Mouse (Mus musculus) small intestine, adult 2 months (tissue): Measurements from ENCODE around the gene Gm12248.

Experiments
- CTCF ChIP-seq: fragments of 200-500 bp; IDR thresholded peaks from 2 replicates; pipeline ENCODE4 v1.5.1; 2012; ENCODE audit warnings: low read depth, mild to moderate bottlenecking, control low read depth, inconsistent platforms, low read length, moderate library complexity, mixed read lengths; ENCODE audit not compliant: insufficient replicate concordance, insufficient read length; ENCODE audit errors: extremely low read depth
- POLR2A ChIP-seq: fragments of 200-500 bp; IDR thresholded peaks from 2 replicates; pipeline ENCODE4 v1.6.1; 2012; ENCODE audit warnings: low read depth, mild to moderate bottlenecking, control low read depth, inconsistent platforms, low read length, moderate library complexity

GRCm38 (mm10) chr11:58116560-58116959 is 23.6 kb upstream of the Gm12248 start:
- no peak for TF ChIP-seq POLR2A
- TF ChIP-seq CTCF = no peak
